Mouse (Mus musculus) forebrain, embryonic 11.5 days (tissue): Measurements from ENCODE around the gene Cd209a. TPM values are rescaled to one million over a fixed set of nuclear protein-coding genes. Genes with fewer than 3 reads are reported as not detected.

Experiments used
- ATAC-seq: fragments of 200-750 bp; cut with Nextera tagmentation; replicated peaks from 2 replicates; pipeline ENCODE4 v1.8.0; 2017; ENCODE audit warnings: moderate TSS enrichment; ENCODE audit not compliant: low FRiP score
- DNase-seq: peaks from one replicate; pipeline ENCODE4 v3.0.0-alpha.2; 2017; ENCODE audit warnings: low spot score
- H3K27ac ChIP-seq: fragments of 300-500 bp; sonication (generic); 2 replicates; pipeline ENCODE4 v1.5.1; 2014; ENCODE audit warnings: low read depth, low read length
- H3K27me3 ChIP-seq: fragments of 300-500 bp; sonication (generic); 2 replicates; pipeline ENCODE4 v1.6.1; 2014; ENCODE audit warnings: mild to moderate bottlenecking, low read length, mixed read lengths; ENCODE audit not compliant: control insufficient read depth, insufficient read depth
- H3K36me3 ChIP-seq: fragments of 300-500 bp; sonication (generic); 2 replicates; pipeline ENCODE4 v1.6.1; 2014; ENCODE audit warnings: mild to moderate bottlenecking, low read length, moderate library complexity, mixed read lengths; ENCODE audit not compliant: control insufficient read depth, insufficient read depth
- H3K4me1 ChIP-seq: fragments of 300-500 bp; sonication (generic); replicated peaks from 2 replicates; pipeline ENCODE4 v1.6.1; 2014; ENCODE audit warnings: low read length, mixed read lengths; ENCODE audit not compliant: control insufficient read depth, insufficient read depth
- H3K4me2 ChIP-seq: fragments of 300-500 bp; sonication (generic); 2 replicates; pipeline ENCODE4 v1.6.1; 2014; ENCODE audit warnings: low read depth, mild to moderate bottlenecking, low read length, moderate library complexity, mixed read lengths; ENCODE audit not compliant: severe bottlenecking
- H3K4me3 ChIP-seq: fragments of 300-500 bp; sonication (generic); 2 replicates; pipeline ENCODE4 v1.5.1; 2014; ENCODE audit warnings: low read depth, low read length
- H3K9ac ChIP-seq: fragments of 300-500 bp; sonication (generic); 2 replicates; pipeline ENCODE4 v1.6.1; 2014; ENCODE audit warnings: low read length
- H3K9me3 ChIP-seq: fragments of 300-500 bp; sonication (generic); 2 replicates; pipeline ENCODE4 v1.6.1; 2016; ENCODE audit warnings: low read length, mixed read lengths; ENCODE audit not compliant: control insufficient read depth
- WGBS: fragments of 180-500 bp; shearing (Covaris S2); extraction: QIAGEN DNeasy Blood & Tissue Kit; methylation state at CpG from one replicate; pipeline ENCODE4 v1.1.7; 2014; 5-methylcytosine and 5-hydroxymethylcytosine counted together
- microRNA-seq: library from miRNA; unstranded; fragments of <30 nt; microRNA quantifications from one replicate; pipeline ENCODE4, GENCODE M21; 2016; ENCODE audit not compliant: insufficient number of aligned reads
- polyA plus RNA-seq: library from polyadenylated mRNA; unstranded; fragments of >200 nt; fragmentation: Nextera tagmentation; extraction: Ambion mirVana; gene quantifications from 2 replicates; pipeline ENCODE4 v1.2.1, GENCODE M21; 2014

Cd209a gene
- polyA plus RNA-seq, 1 experiment from 2014 or later: not detected

DNA sequence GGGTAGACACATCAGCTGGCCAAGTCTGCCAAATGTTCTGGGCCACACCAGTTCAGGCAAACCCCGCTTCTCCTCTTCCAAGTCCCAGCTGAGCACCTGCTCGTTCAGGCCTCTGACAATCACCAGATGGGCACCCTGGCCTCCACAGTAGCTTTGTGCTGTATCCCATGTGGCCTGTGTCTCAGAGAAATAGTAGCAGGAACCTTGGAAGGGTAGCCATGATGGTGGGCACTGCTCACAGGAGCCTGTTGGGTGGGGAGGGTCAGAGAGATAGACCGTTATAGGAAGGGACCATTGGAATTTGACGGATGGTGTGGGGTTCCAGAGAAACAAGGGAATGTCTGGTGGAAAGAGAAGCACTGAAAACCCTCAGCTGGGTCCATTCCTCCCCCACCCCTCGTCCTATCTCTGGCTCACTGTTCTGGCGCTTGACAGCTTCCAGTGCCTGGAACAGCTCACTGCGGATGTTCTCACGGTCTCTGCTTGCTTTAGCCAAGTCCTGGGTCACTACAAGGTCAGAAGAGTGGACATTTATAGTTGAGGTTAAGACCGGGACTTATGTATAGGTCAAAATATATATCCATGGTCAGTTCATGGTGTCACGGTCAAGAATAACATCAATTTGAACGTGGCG lies 31.3 kb downstream of the Cd209a start:
- no peak overlapping the region for H3K27ac ChIP-seq
- H3K27me3 ChIP-seq: no peaks in the 10 kb centered on the region
- no peak overlapping the region for H3K4me3 ChIP-seq
- WGBS: 89% methylated on average over 12 of the region's 12 CpGs
- H3K36me3 ChIP-seq: no peaks in the 10 kb centered on the region
- H3K9ac ChIP-seq: no peak overlapping the region
- H3K9me3 ChIP-seq: no peaks in the 10 kb centered on the region
- H3K4me2 ChIP-seq: no peak overlapping the region
- H3K4me1 ChIP-seq: no peaks in the 10 kb centered on the region
- no peak for ATAC-seq
- no peak for DNase-seq

DNA sequence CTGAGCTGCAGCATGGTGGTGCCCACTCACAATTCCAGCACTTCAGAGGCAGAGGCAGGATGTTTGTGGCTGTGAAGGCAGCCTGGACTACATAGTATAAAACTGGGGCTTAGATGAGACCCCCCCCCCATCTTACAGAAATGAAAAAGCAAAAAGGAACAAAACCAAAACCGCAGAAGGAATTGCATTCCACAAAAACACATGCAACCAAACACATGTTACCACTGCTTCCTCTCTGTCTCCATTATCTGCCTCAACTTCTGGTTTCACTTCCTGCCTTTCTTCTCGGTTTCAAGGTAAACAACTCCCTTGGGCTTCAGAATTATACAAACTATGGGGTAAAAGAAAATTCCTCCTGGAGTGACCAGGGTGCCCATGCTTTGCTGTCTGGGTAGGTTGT lies 37.1 kb downstream of the Cd209a start:
- Histone ChIP-seq H3K27ac (no peak overlapping the region), H3K36me3 (no peaks in the 10 kb centered on the region), H3K4me2 (no peak overlapping the region), H3K9ac (no peak overlapping the region), H3K4me1 (no peaks in the 10 kb centered on the region), H3K9me3 (no peaks in the 10 kb centered on the region), H3K27me3 (no peaks in the 10 kb centered on the region), H3K4me3 (no peak overlapping the region)
- 71% methylated on average over 2 of the region's 2 CpGs for WGBS
- no peak for ATAC-seq
- DNase-seq: no peak

DNA sequence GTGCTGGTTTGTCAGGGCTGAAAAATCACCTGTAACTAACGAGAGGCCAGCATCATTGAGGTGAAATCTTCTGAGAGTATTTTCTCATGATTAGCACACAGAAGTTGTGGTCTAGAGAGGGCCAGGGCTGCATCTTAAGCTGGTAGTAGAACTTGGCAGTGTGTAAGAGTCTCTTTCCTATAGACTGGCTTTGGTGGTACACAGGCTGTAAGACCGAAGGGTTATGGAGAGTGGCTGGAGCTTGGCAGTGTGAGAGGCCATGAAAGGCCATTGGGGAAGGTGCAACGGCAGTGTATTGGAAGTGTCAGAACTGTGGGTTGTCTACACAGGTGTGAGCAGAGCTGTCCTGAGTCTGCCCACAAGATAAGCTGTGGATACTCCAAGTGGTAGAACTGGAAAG lies 38.5 kb downstream of the Cd209a start:
- H3K9ac ChIP-seq: no peak overlapping the region
- H3K36me3 ChIP-seq: no peaks in the 10 kb centered on the region
- H3K4me2 ChIP-seq: no peak overlapping the region
- H3K4me1 ChIP-seq: no peaks in the 10 kb centered on the region
- H3K4me3 ChIP-seq: no peak overlapping the region
- ATAC-seq (no peak), DNase-seq (no peak)
- H3K27me3 ChIP-seq: no peaks in the 10 kb centered on the region
- no peaks in the 10 kb centered on the region for H3K9me3 ChIP-seq
- WGBS: 77% methylated on average over 3 of the region's 3 CpGs
- no peak overlapping the region for H3K27ac ChIP-seq

DNA sequence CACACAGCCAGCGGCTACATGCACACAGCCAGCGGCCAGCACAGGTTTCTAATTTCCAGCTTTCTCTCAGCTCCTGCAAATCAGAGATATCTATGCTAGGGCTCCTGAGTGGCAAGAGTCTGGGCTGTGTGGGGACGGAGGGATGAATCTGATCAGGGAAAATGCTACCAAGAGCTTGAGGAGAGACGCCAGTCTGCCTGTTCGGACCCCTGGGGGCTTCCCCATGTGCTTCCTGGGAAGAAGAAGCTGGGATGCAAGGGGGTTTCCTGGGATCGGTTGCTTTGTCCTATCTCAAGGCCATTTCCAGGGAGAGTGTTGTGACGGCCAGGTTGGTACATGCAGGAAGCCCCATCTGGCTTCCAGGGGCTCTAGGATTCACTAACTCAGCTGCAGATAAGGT lies 41.2 kb downstream of the Cd209a start:
- H3K27me3 ChIP-seq: no peaks in the 10 kb centered on the region
- no peak overlapping the region for H3K4me2 ChIP-seq
- H3K36me3 ChIP-seq: no peaks in the 10 kb centered on the region
- no peak overlapping the region for H3K9ac ChIP-seq
- H3K4me1 ChIP-seq: no peaks in the 10 kb centered on the region
- H3K4me3 ChIP-seq: no peak overlapping the region
- H3K9me3 ChIP-seq: no peaks in the 10 kb centered on the region
- 72% methylated on average over 7 of the region's 7 CpGs for WGBS
- ATAC-seq (no peak), DNase-seq (no peak)
- no peak overlapping the region for H3K27ac ChIP-seq

DNA sequence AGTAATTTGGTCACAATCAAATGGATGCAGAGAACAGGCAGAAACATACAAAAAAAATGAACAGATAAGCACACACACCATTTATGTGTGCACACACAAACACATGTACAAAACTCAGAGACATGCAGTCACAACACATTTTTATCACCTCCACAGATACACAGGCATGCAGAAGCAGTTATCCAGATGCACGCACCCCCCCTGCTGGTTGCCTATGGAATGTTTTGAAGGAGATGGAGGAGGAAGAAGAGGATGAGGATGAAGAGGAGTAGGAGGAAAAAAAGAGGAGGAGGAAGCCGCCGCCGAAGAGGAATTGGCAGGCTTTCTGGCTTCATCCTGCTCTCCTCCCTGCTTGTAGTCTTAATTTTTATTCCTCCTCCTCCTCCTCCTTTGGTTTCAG lies 43.1 kb downstream of the Cd209a start:
- WGBS: 59% methylated on average over 4 of the region's 4 CpGs
- Histone ChIP-seq H3K4me2 (no peak overlapping the region), H3K27me3 (no peaks in the 10 kb centered on the region), H3K27ac (no peak overlapping the region), H3K4me3 (no peak overlapping the region), H3K9me3 (no peaks in the 10 kb centered on the region), H3K36me3 (no peaks in the 10 kb centered on the region), H3K4me1 (no peaks in the 10 kb centered on the region), H3K9ac (no peak overlapping the region)
- ATAC-seq (no peak), DNase-seq (no peak)

DNA sequence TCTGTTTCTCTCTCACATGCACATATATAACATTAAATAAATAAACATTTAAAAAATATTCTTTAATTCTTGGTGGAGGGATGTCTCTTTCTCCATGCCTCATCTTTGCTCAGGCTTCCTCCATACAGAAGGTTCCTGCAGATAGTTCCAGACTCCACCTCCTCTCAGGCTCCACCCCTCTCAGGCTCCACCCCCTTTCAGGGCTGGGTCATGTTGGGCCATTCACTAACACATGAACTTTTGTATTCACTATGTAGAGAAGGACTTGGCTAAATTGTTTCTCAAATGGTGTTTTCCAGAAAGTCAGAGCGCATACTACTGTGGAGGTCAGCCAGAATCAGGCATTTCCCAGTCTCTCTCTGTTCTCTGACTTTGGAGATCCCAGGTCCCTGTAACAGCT lies 47.3 kb downstream of the Cd209a start:
- no peak overlapping the region for H3K4me2 ChIP-seq
- WGBS: 97% methylated on average over 1 of the region's 1 CpGs
- H3K27me3 ChIP-seq: no peaks in the 10 kb centered on the region
- no peak for DNase-seq
- H3K9me3 ChIP-seq: no peaks in the 10 kb centered on the region
- no peak overlapping the region for H3K9ac ChIP-seq
- H3K4me3 ChIP-seq: no peak overlapping the region
- no peak overlapping the region for H3K27ac ChIP-seq
- no peak for ATAC-seq
- H3K4me1 ChIP-seq: no peaks in the 10 kb centered on the region
- no peaks in the 10 kb centered on the region for H3K36me3 ChIP-seq

DNA sequence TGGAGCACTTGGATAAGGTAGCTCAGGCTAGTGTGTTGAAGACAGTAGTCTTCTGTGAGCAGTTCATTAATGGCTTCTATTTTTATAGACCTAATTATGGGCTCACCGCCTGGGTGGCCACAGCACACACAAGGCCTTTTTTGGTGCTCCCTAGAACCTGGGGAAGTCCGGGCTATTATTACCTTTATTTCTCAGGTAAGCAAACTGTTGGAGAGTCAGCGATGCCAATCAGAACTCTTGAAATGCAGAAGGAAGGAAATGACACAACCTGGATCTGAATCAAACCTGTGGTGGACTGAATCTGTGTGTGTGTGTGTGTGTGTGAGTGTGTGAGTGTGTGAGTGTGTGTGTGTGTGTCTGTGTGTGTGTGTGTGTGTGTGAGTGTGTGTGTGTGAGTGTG lies 54.7 kb downstream of the Cd209a start, which contains the start of gene Fcer2a:
Fcer2a (minus strand) TSS at position 55 of the 400 bp plus-strand sequence.
- H3K27ac ChIP-seq: no peak within 1 kb of the TSS
- H3K4me2 ChIP-seq: no peak within 1 kb of the TSS
- 84% methylated on average over 3 of the region's 3 CpGs for WGBS
- no peaks in the 10 kb centered on the region for H3K4me1 ChIP-seq
- no peak within 1 kb of the TSS for H3K4me3 ChIP-seq
- DNase-seq (no peak), ATAC-seq (no peak)
- no peaks in the 10 kb centered on the region for H3K9me3 ChIP-seq
- no peaks in the 10 kb centered on the region for H3K27me3 ChIP-seq
- H3K9ac ChIP-seq: no peak within 1 kb of the TSS
- H3K36me3 ChIP-seq: no peaks in the 10 kb centered on the region

Small RNAs within 50 kb of the gene (microRNA-seq; reads per million reads assigned to microRNA genes)
- not detected for gene Gm24934

Other genes starting within 250 kb of the Cd209a start
- 56.6 and 56.7 TPM in 2 replicates for gene Mcoln1, start 248.5 kb downstream of the Cd209a start, polyA plus RNA-seq
- gene Pnpla6, start 233.6 kb downstream of the Cd209a start, polyA plus RNA-seq: 19.2 and 25.0 TPM in 2 replicates
- gene C330021F23Rik, start 181.0 kb downstream of the Cd209a start, polyA plus RNA-seq: 7.2 and 7.8 TPM in 2 replicates
- 15.5 and 16.4 TPM in 2 replicates for gene Camsap3, start 161.7 kb downstream of the Cd209a start, polyA plus RNA-seq
- gene Xab2, start 127.7 kb downstream of the Cd209a start, polyA plus RNA-seq: 64.9 and 72.4 TPM in 2 replicates
- 88.2 and 93.2 TPM in 2 replicates for gene Pet100, start 127.4 kb downstream of the Cd209a start, polyA plus RNA-seq
- 0.51 TPM in 1 of 2 replicates, not detected in the other for gene Pcp2, start 123.4 kb downstream of the Cd209a start, polyA plus RNA-seq
- 36.7 and 37.2 TPM in 2 replicates for gene Stxbp2, start 118.0 kb downstream of the Cd209a start, polyA plus RNA-seq
- 0.41 and 0.68 TPM in 2 replicates for gene Retn, start 93.2 kb downstream of the Cd209a start, polyA plus RNA-seq
- gene Mcemp1, start 83.2 kb downstream of the Cd209a start, polyA plus RNA-seq: 0.29 TPM in 1 of 2 replicates, not detected in the other
- 9.3 and 12.1 TPM in 2 replicates for gene Fcor, start 76.6 kb downstream of the Cd209a start, polyA plus RNA-seq
- 34.3 and 42.9 TPM in 2 replicates for gene Trappc5, start 72.7 kb downstream of the Cd209a start, polyA plus RNA-seq
- gene Fcer2a, start 54.8 kb downstream of the Cd209a start, polyA plus RNA-seq: 0.16 and 0.24 TPM in 2 replicates
- 0.20 and 0.56 TPM in 2 replicates for gene Clec4g, start 28.3 kb downstream of the Cd209a start, polyA plus RNA-seq
- gene Cd209e, start 105.3 kb upstream of the Cd209a start, polyA plus RNA-seq: not detected in 2 replicates
- not detected in 2 replicates for gene Cd209d, start 129.6 kb upstream of the Cd209a start, polyA plus RNA-seq
- gene Cd209b, start 177.9 kb upstream of the Cd209a start, polyA plus RNA-seq: not detected in 2 replicates
- 0.79 and 1.0 TPM in 2 replicates for gene Cd209c, start 205.8 kb upstream of the Cd209a start, polyA plus RNA-seq